Mouse (Mus musculus) lung, postnatal 0 days (tissue): ENCODE results near the gene Fam69a. TPM values are rescaled to one million over a fixed set of nuclear protein-coding genes. Genes with fewer than 3 reads are reported as not detected.
A peak's percentile ranks its signal among the peaks of the same experiment; 100 is the strongest.
"Not testable (repeated sequence)": the region's sequence is repeated elsewhere in the genome, so short reads cannot be mapped to it uniquely, and the experiment has no call there.

ENCODE experiments used
- ATAC-seq: fragments of 200-750 bp; cut with Nextera tagmentation; 2 replicates; pipeline ENCODE4 v1.8.0; 2017; ENCODE audit warnings: moderate library complexity
- DNase-seq: peaks from one replicate; pipeline ENCODE4 v3.0.0-alpha.2; 2016; ENCODE audit warnings: low spot score
- H3K27ac ChIP-seq: fragments of 300-500 bp; sonication (generic); 2 replicates; pipeline ENCODE4 v1.5.1; 2014; ENCODE audit warnings: antibody characterized with exemption, mild to moderate bottlenecking, low read length, mixed read lengths
- H3K27me3 ChIP-seq: fragments of 300-500 bp; sonication (generic); replicated peaks from 2 replicates; pipeline ENCODE4 v1.6.1; 2014; ENCODE audit warnings: low read length, mixed read lengths; ENCODE audit not compliant: insufficient read depth
- H3K36me3 ChIP-seq: fragments of 300-500 bp; sonication (generic); 2 replicates; pipeline ENCODE4 v1.6.1; 2014; ENCODE audit warnings: low read length, mixed read lengths; ENCODE audit not compliant: insufficient read depth
- H3K4me1 ChIP-seq: fragments of 300-500 bp; sonication (generic); 2 replicates; pipeline ENCODE4 v1.6.1; 2014; ENCODE audit warnings: antibody characterized with exemption, low read depth, low read length, mixed read lengths; ENCODE audit not compliant: insufficient read depth
- H3K4me2 ChIP-seq: fragments of 300-500 bp; sonication (generic); replicated peaks from 2 replicates; pipeline ENCODE4 v1.6.1; 2014; ENCODE audit warnings: low read depth, mild to moderate bottlenecking, low read length, moderate library complexity, mixed read lengths
- H3K4me3 ChIP-seq: fragments of 300-500 bp; sonication (generic); 2 replicates; pipeline ENCODE4 v1.5.1; 2014; ENCODE audit warnings: low read depth, low read length
- H3K9ac ChIP-seq: fragments of 300-500 bp; sonication (generic); replicated peaks from 2 replicates; pipeline ENCODE4 v1.6.1; 2014; ENCODE audit warnings: low read depth, mild to moderate bottlenecking
- H3K9me3 ChIP-seq: fragments of 300-500 bp; sonication (generic); 2 replicates; pipeline ENCODE4 v1.6.1; 2016; ENCODE audit warnings: low read length, mixed read lengths
- CTCF ChIP-seq: IDR thresholded peaks from 2 replicates; pipeline ENCODE4 v1.5.1; 2016; ENCODE audit warnings: antibody characterized with exemption, mild to moderate bottlenecking
- EP300 ChIP-seq: IDR thresholded peaks from 2 replicates; pipeline ENCODE4 v1.6.1; 2016; ENCODE audit warnings: antibody characterized with exemption, mild to moderate bottlenecking, control low read depth
- WGBS: fragments of 180-500 bp; shearing (Covaris S2); extraction: QIAGEN DNeasy Blood & Tissue Kit; methylation state at CpG from one replicate; pipeline ENCODE4 v1.1.7; 2014; 5-methylcytosine and 5-hydroxymethylcytosine counted together
- polyA plus RNA-seq: library from polyadenylated mRNA; unstranded; fragments of >200 nt; fragmentation: Nextera tagmentation; extraction: Ambion mirVana; gene quantifications from 2 replicates; pipeline ENCODE4 v1.2.1, GENCODE M21; 2015

Gene Fam69a
- polyA plus RNA-seq, 1 experiment from 2014 or later: 33.9 TPM

DNA sequence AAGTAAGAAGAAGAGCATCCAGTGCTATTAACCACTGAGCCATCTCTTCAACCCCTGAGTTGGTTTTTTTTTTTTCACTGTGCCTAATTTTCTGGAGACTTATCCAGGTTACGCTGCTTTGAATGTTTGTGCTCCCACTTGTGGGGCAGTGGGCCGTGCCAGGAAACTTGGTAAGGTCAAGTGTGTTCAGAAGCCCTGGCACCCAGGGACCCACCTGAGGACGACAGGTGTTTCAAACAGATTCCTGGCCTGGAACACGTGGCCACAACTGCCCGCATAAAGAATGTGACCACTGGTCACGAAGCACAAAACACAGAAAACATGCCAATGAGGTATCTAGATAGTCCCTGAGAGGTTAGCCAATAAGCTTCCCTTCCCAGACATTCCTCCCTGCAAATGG, 43.4 kb downstream of the Fam69a start:
- Histone ChIP-seq H3K36me3 (no peaks in the 10 kb centered on the region), H3K4me1 (no peaks in the 10 kb centered on the region), H3K27ac (peak overlapping the region; percentile 40; the same call in 1 of the 2 replicates), H3K4me3 (no peak overlapping the region), H3K9ac (no peak overlapping the region), H3K4me2 (no peak overlapping the region), H3K9me3 (no peaks in the 10 kb centered on the region), H3K27me3 (no peaks in the 10 kb centered on the region)
- TF ChIP-seq CTCF (no peak), EP300 (0 out of 2 replicates have a peak, but pooled peaks have one; percentile 40)
- WGBS: 67% methylated on average over 6 of the region's 6 CpGs
- DNase-seq (peak; percentile 48), ATAC-seq (peak; percentile 54)

DNA sequence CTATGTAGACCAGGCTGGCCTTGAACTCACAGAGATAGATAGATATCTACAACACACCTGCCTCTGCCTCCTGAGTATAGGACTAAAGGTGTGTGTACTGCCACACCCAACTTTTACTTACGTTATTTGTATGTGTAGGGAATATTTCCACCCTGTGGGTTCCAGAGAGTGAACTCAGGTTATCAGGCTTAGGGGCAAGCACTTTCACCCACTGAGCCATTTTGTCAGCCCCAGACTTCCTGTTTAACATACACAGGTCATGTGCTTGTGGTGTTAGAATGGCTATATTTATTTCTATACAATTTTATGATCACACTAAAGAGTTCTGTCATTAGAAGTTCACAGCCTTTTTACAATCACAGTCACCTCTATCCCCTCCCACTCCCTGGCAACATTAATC, 43.9 kb downstream of the Fam69a start:
- Histone ChIP-seq H3K27ac (0 out of 2 replicates have a peak overlapping the region, but pooled peaks have one; percentile 40), H3K4me2 (no peak overlapping the region), H3K27me3 (no peaks in the 10 kb centered on the region), H3K9ac (no peak overlapping the region), H3K4me3 (no peak overlapping the region), H3K4me1 (no peaks in the 10 kb centered on the region), H3K9me3 (no peaks in the 10 kb centered on the region), H3K36me3 (no peaks in the 10 kb centered on the region)
- DNase-seq: no peak
- no peak for ATAC-seq
- TF ChIP-seq EP300 (no peak), CTCF (no peak)
- WGBS: 53% methylated on average over 1 of the region's 1 CpGs

DNA sequence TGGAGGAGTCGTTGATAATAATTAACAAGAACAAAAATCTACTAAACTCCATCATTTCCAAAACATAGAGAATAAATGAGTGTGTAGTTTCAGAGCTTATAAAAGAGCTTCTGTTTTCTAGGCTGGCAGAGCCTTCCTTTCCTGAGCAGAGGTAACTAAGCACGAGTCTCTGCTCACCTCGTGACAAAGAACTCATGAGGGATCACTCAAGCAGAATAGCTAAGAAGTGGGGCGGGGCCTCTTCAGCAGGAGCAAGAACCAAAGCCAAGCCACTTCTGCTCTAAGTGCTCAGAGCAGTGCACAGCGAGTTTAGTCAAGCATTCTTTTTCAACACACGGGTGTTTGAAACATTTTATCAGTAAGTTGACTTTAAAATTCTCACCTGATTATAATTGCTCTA, 45.7 kb downstream of the Fam69a start:
- no peak overlapping the region for H3K27ac ChIP-seq
- no peaks in the 10 kb centered on the region; the same call in 1 of the 2 replicates for H3K4me1 ChIP-seq
- TF ChIP-seq CTCF: no peak
- peak; percentile 89 for TF ChIP-seq EP300
- peak; percentile 91 for ATAC-seq
- no peaks in the 10 kb centered on the region for H3K27me3 ChIP-seq
- no peaks in the 10 kb centered on the region for H3K9me3 ChIP-seq
- peak; percentile 95 for DNase-seq
- no peak overlapping the region for H3K4me2 ChIP-seq
- no peak overlapping the region for H3K9ac ChIP-seq
- WGBS: 24% methylated on average over 6 of the region's 6 CpGs
- no peak overlapping the region for H3K4me3 ChIP-seq
- H3K36me3 ChIP-seq: no peaks in the 10 kb centered on the region

DNA sequence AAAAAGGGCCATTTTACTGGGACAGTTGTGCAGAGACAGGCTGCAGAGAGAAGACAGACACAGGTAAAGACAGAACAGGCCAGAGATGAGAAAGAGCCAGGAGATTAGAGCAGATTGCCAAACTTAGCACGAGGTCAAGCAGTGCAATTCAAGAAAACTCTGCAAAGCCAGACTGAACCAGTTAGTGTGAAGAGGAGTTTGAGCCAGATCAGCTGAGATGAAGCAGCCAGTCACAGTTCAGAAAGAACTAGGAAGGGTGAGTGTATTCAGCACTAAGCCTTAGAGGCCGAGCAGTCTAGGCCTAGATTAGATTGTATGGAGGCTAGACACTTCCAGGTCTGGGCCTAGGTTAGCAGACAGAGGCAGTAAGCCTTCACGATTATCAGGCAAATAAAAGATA, 47.2 kb downstream of the Fam69a start:
- ATAC-seq: peak; percentile 74
- Histone ChIP-seq H3K27ac (no peak overlapping the region), H3K27me3 (no peaks in the 10 kb centered on the region), H3K9ac (no peak overlapping the region), H3K4me3 (no peak overlapping the region), H3K4me2 (no peak overlapping the region), H3K9me3 (no peaks in the 10 kb centered on the region), H3K4me1 (no peaks in the 10 kb centered on the region; the same call in 1 of the 2 replicates), H3K36me3 (no peaks in the 10 kb centered on the region)
- peak; percentile 38; the same call in 1 of the 2 replicates for TF ChIP-seq EP300
- TF ChIP-seq CTCF: no peak
- 64% methylated on average over 3 of the region's 3 CpGs for WGBS
- peak; percentile 79 for DNase-seq

DNA sequence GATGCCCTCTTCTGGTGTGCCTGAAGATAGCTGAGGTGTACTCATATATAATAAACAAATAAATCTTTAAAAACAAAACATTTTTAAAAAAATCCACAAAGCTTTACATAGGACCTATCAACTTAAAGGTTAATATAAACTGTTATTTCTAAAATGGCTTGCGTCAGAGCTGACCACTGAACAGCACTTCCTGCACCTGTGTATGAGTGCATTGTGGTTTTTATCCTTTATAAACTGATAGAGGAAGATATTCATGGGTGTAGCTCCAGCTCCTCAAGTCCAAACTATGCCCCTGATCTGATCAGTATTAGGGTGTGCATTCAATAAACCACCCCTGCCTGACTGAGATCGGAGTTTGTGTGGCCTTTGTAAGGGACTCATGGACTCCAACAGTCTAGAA, 48.0 kb downstream of the Fam69a start:
- WGBS: 85% methylated on average over 2 of the region's 2 CpGs

DNA sequence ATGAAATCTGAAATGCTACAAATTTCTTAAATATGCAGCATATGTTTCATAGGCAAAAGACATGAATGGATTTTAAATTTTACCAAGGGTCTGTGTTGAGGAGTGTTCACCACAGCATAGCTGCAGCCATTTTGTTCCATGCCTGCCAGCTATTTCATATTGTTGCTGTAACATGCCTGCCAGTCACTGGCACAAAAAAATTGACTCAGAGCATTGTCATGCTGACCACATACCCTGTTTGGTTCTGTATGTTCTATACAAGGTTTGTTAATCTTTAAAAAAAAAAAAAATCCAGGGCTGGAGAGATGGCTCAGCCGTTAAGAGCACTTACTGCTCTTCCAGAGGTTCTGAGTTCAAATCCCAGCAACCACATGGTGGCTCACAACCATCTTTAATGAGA, 48.4 kb downstream of the Fam69a start:
- not testable (repeated sequence) for H3K4me3 ChIP-seq

More for the DNA sequence above, 48.0 kb downstream of the Fam69a start:
- ATAC-seq: no peak
- Histone ChIP-seq H3K4me2 (no peak overlapping the region), H3K4me1 (no peaks in the 10 kb centered on the region; the same call in 1 of the 2 replicates), H3K9me3 (no peaks in the 10 kb centered on the region), H3K4me3 (no peak overlapping the region), H3K27ac (no peak overlapping the region), H3K9ac (no peak overlapping the region), H3K27me3 (no peaks in the 10 kb centered on the region), H3K36me3 (no peaks in the 10 kb centered on the region)
- no peak for DNase-seq
- no peak for TF ChIP-seq EP300
- no peak for TF ChIP-seq CTCF

More for the DNA sequence above, 48.4 kb downstream of the Fam69a start:
- not testable (repeated sequence) for H3K4me1 ChIP-seq, H3K27ac ChIP-seq, ATAC-seq, H3K27me3 ChIP-seq, H3K9me3 ChIP-seq, DNase-seq, H3K9ac ChIP-seq, H3K4me2 ChIP-seq, H3K36me3 ChIP-seq
- 74% methylated on average over 1 of the region's 1 CpGs for WGBS
